Mouse (Mus musculus): Measurements from ENCODE around the gene Cacng2.

GRCm38 (mm10) chr15:78062467-78062866 lies 57.4 kb downstream of the Cacng2 start:
- TF ChIP-seq MYOG (IDR thresholded peaks at IDR 0.05; ENCODE audit: control insufficient read depth, extremely low read depth, insufficient read length) = no peak
- no peak for TF ChIP-seq CTCF (IDR thresholded peaks at IDR 0.05; ENCODE audit: control insufficient read depth, insufficient read depth, insufficient read length)

Data from C2C12 (cell line).